Mouse (Mus musculus) right cerebral cortex, postnatal 14 days (tissue): Measurements from ENCODE around the gene Apba1.

ENCODE experiments used
- DNase-seq: peaks from one replicate; pipeline ENCODE4 v3.0.0; 2022

The Apba1 gene

DNA sequence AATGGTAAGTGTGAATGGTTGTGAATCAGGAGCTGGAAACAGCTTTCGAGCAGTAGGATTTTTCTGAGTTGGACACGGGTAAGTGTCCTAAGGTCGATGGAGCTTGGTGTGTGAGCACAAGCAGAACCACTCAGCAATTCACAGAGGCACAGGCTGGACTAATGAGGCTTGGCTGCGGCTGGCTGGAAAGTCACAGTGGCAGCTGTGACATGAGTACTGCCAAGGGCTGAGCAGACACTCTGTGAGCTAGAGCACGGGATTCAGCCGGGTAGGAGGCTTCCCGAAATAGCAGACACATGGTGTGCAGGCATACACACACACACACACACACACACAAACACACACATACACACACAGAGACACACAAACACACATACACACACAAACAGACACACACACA lies 121.2 kb downstream of the Apba1 start:
- DNase-seq = peak; percentile 40

DNA sequence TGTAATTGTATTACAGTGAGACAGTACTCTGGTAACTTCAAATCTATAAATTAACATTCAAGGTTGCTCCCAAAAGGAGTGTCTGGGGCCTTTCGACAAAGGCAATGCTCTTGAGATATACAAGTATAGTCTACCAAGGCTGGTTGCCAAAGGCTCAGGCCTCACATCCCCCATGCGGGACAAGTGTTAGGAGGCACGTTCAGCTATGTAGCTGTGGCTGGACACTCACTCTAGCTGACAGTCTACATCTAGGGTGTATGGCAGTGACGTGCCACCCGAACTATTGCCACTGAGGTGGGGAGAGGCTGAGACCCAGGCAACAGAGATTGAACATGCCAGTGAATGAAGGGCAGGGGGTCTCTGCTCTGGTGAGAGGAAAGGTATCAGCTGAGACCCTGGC lies 127.5 kb downstream of the Apba1 start:
- no peak for DNase-seq

DNA sequence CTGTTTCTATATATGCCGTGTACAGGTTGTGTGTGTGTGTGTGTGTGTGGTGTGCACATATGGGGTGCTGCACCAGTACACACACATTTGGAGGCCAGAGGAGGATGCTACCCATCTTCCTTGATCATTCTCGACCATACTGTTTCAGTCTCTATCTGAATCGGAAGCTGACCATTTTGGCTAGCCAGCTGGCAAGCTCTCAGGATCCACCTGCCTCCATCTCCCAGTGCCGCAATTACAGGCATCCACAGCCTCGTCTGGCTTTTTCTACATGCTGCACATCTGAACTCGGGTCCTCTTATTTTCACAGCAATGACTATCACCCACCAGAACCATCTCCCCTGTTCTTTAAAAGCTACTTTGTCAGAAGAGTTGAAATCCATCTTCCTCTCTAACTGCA lies 132.7 kb downstream of the Apba1 start:
- no peak for DNase-seq

DNA sequence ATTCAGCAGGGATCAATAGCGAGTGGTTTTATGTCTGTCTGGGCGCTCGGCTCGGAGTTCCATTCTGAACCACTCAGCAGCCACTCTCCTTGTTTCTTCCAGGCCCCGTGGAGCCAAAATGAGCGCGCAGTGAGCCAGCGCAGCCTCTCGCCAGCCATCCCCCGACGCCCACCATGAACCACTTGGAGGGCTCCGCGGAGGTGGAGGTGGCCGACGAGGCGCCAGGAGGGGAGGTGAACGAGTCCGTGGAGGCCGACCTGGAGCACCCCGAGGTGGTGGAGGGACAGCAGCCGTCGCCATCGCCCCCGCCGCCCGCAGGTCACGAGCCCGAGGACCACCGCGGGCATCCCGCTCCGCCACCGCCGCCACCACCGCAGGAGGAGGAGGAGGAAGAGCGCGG lies 133.9 kb downstream of the Apba1 start:
- peak; percentile 19 for DNase-seq

DNA sequence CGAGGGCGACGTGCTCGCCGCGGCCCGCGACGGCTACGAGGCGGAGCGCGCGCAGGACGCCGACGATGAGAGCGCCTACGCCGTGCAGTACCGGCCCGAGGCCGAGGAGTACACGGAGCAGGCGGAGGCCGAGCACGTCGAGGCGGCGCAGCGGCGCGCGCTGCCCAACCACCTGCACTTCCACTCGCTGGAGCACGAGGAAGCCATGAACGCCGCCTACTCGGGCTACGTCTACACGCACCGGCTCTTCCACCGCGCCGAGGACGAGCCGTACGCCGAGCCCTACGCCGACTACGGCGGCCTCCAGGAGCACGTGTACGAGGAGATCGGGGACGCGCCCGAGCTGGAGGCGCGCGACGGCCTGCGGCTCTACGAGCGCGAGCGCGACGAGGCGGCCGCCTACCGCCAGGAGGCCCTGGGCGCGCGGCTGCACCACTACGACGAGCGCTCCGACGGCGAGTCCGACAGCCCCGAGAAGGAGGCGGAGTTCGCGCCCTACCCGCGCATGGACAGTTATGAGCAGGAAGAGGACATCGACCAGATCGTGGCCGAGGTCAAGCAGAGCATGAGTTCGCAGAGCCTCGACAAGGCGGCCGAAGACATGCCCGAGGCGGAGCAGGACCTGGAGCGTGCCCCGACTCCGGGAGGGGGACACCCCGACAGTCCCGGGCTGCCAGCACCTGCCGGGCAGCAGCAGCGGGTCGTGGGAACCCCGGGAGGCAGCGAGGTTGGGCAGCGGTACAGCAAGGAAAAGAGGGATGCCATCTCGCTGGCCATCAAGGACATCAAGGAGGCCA lies 134.6 kb downstream of the Apba1 start:
- peak; percentile 65 for DNase-seq

DNA sequence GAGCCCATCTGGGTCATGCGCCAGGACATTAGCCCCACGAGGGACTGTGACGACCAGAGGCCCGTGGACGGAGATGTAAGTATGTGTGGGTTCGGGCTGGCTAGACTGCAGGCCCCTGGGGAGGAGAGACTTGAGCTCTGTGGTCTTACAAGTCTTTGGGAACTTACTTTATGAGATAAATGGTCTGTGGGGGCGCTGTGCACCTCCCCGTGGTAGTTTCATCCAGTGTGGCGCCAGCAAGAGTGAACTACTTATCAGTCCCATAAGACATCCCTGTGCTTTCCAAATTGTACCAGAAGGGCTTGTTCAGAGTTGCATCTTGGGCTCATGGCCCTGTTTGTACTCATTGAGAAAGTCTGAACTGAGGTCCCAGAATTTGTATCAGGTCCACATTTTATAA lies 135.3 kb downstream of the Apba1 start:
- no peak for DNase-seq

DNA sequence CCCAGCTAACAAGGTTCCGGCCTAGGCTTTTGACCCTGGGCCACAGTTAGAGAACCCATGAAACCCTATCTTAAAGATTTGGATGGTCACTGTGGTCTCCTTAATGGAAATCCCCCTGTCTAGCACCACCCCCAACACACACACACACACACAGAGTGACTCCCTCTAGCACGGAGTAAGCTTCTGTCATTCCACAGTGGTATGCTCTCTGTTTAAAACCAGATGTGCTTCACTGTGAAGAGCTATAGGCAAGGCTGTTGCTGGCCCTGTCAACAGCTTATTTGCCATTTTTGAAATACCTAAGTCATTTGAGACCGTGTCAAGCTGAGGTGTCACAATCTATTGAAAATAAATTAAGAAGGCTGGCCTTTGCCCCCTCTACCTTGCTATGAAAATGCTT lies 136.1 kb downstream of the Apba1 start:
- DNase-seq = no peak

DNA sequence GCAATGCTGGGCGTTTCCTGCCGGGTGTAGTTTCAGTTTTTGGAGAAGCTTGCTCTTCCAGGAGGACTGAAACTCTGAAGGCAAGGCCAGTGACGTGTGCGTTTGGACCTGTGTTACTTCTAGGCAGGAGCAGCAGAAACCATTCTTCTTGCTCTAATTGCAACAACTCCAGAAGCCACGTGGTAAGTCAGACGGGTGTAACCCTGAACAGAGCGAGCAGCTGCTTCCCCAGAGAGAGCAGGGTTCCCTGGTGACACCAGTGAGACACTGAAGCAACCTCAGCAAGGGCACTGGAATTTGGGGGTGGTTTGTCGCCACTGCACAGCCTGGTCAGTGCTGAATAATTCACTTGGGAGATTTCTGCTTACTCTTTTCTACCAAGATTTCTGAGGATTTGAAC lies 138.2 kb downstream of the Apba1 start:
- DNase-seq = no peak

DNA sequence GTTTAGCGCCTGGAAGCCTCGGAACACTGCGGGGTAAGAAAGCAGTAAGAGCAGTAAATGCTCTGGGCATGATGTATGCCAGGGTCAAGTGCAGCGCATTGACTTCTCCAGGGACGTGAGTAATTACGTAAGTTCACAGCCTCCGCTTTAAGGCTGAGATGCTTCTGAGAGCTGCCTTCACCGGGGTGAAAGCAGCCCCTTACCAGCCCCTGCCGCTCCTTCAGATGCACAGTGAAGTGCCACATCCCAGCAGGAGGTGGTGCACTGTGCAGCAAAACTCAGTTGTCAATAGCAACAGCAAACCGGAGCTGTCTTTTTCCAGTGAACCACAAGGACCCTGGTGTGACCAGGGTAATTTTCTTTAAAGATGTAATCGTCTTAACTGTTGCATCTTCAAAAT lies 139.8 kb downstream of the Apba1 start:
- no peak for DNase-seq

DNA sequence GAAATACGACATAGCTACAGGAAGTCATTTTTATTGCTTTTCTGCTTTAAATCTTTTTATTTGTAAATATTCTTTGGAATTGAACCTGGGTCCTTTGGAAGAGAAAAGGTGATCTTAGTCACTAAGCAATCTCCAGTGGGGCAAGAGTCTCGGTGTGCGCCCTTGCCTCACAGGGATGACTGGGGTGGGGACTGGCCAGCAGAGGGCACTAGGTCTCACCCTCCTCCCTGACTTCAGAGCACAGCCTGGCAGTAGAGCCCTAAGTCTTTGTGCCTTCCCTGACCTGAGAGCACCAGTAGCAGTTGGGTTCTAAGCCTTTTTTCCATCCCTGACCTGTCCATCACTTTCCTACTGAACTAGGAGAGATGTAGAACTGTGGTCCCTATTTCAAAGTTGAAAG lies 142.5 kb downstream of the Apba1 start:
- peak; percentile 33 for DNase-seq

DNA sequence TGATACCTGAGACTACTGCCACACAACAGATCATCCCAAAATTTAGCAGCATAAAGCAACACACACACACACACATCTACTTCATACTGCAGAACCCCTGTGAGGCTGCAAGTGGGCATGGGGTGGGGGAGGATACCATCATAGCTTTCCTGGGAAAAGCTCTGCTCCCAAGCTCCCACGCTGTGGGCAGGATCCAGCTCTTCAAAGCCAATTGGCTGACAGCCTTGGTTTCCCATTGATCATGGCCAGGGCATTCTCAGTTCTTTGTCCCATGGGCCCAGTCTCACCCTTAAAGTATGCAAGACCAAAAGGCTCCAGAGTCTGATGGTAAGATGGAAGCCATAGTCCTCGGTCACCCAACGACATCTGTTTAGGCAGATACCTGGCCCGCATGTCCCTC lies 143.1 kb downstream of the Apba1 start:
- no peak for DNase-seq

DNA sequence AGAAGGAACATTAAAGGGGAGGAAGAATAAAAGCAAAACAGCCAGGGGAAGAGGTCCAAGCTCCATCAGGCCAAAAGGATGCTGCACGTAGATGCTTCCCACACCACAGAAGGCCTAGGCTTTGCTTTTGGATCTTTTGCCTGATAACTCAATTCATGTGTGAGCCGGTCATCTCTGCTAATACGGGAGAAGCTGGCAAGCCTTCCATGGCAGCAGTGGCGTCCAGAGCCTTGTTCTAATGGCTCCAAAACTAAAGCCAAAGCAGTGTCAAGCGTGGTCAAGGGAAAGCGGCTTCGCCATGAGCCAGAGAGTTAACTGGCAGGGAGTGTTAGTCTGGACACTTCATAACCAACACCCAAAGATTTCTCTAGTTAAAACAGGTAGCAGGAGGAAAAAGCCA lies 144.4 kb downstream of the Apba1 start:
- no peak for DNase-seq

DNA sequence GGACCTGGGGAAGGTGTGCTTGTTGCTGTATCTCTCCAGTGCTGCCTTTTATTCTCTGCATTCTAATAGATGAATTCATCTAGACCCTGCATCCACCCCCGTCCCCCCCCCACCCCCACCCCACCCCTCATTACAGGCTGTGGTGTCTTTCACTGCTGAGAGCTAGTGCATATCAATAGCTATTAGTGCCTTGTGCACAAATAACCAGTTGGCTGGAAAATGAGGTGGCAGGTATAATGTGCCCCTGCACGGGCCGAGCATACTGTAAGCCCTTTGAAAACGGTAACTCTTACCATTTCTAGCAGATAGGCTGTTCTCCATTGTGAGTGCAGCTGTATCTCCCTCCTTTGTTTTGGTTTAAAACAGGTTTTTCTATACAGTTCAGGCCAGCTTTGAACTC lies 146.2 kb downstream of the Apba1 start:
- no peak for DNase-seq

DNA sequence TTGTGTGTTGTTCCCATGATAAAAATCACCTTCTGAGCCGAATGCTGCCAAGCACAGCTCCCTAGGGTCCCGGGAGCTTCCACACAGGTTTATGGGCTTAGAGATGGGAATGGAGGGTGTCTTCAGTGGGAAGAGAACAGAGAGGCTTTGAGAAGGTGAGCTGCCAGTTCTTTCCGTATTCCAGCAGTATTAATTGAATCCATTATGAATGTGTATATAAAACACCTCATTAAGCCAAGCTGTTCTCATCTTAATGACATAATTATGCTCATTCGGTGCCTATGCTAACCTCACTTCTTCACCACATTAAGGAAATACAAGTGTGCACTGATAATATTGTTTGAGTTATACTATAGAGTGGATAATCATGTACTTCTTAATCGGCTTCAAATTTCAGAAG lies 147.1 kb downstream of the Apba1 start:
- DNase-seq = no peak

DNA sequence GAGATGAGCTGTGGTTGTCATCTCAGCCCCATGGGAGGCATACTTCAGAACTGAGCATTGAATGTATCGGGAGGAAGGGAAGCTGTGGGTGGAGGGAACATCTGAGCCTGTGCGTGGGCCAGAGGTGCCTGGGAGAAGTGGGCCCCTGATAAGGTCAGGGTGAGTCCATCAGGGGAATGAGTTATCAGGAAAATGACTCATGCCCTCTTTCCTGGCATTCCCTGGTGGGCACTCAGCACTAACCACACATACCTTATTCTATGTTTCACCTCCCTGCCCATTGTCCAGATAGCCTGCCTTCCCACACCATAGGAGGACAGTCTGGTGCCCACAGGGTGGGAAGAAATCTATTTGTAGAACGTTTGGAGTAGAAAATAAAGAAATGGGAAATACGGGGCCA lies 151.7 kb downstream of the Apba1 start:
- DNase-seq = no peak

DNA sequence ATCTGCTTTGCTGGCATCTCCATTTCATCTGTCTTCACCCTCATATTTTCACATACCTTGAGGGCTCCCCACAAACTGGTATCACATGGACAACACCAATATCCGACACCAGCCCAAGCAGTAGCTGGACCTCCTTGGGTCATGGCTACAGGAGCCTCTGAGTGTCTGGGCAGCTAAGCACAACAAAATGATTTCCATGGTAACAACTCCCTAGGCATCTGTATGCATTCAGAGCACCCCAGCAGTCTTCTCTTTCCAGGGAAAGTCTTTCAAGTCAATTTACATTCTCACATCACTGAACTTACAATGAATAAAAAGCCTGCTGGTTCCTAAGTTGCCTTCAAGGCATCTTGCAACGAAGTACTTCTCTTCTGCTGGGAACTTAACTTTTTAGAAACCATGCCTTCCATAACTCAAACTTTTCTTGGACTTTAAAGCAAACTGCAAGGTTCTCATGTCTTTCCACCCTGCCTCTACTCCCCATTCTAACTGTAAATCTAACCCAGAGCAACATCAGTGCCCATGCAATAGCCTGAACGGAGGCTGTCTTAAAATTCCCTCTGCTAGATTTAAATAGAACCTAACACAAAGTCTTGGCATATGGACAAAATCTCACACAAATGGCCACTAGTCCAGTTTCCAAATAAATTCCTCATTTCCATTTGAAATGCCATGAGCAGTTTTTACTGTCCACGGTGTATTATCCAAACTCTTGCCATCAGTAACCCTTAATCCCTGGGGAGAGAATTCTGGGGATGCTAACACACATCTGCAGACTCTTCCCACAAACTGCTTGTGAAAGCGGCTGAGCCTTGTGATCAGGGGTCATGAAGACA lies 160.9 kb downstream of the Apba1 start:
- DNase-seq = no peak

DNA sequence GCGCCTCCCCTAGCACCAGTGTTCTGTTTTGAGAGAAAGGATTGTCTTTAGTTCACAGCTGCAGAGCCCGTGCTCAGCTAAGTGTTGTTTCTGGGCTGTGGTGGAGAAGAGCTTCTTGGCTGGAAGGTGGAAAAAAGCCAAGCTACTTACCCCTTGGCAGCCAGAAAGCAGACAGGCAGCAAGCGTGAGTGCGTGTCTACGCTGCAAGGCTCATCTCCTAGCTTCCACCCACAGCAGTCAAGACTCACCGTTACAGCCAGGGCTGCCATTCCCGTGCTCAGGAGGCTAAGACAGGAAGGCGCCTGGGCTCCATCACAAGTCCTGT lies 161.5 kb downstream of the Apba1 start:
- no peak for DNase-seq

DNA sequence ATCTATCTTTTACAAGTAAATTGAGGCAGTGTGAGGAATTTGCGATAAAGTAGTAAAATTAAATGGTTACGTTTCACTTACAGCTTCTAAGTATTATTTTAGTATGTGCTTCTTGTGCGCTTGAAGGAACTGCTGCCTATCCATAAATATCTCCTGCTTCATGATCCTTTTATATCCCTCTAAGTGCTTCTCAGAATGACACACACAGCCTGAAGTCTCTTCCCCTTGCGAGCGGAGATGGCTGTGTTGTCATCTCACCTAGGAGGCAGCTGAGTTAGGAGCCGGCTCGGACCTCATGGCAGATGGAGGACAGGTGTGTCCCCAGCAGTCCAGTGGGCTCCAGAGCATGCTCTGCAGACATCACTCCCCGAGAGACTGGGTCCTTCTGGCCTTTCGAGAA lies 163.9 kb downstream of the Apba1 start:
- no peak for DNase-seq

DNA sequence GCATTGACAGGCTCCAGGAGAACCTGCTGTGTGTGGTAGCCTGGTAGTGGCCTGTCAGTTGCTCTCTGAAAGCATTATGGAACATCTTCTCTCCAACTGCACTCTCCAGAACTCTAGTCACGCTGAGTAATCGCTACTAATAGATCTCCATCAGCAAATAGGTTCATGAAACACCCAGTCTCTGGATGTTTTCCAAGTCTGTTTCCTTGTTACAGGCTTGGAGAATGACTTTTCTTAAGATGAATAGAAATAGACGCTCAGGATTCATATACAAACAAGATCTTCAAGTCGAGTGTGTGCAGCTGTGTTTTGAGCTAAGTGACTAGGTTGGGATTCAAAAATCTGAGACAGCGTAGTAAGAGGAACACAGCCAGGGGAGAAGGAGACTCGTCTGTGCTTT lies 165.4 kb downstream of the Apba1 start:
- no peak for DNase-seq

DNA sequence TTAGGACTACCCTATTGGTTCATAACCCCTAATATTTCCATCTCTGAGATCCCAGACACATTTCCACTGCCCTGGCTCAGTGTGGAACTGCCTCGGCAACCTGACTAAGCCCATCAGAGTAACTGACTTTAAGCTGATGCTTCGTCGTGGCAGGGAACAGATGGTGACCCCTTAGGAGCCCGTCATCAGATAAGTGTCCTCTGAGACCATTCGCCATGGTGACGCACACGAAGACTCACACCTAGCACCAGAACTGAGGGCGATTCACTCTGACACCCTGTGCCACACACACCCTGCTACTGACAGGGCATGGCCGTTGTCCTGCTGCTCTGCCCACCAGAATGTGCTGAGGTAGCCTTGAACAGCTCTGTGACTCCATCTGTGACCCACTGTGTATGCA lies 166.1 kb downstream of the Apba1 start:
- DNase-seq = no peak

DNA sequence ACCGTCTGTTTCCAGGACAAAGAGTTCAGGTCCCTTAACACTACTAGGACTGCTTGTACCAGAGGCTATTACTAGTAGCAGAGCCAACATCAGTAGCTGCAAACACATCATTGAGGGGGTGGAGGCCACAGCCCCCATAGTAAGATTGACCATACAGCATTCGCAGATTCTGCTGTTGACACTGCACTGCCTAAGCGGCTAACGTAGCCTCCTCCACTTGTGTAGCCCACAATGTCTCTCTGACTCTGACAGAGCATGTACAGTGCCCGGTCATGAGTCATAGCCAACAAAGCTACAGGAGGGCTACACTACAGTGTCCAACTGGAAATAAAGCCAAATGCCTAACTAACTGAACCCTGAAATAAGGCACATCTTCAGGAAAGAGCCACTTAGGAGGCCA lies 166.9 kb downstream of the Apba1 start:
- no peak for DNase-seq

DNA sequence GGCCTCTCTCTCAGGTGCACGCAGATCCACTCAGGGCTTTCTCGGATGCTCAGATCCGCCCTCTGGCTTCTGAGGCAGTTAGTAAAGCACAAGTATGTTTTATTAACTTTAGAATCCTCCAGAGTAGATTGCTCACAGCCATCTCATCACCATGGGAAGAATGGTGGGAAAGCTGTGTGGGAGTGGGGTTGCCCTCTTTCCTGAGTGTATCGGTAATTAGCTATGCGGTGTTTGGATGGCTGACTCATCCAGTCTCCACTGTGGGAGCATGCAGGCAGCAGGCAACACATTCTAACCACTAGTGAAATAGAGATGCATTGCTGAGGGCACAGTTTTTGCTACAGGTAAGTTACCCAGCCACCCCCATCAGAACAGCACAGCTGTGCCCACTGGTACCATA lies 172.1 kb downstream of the Apba1 start:
- DNase-seq = no peak

DNA sequence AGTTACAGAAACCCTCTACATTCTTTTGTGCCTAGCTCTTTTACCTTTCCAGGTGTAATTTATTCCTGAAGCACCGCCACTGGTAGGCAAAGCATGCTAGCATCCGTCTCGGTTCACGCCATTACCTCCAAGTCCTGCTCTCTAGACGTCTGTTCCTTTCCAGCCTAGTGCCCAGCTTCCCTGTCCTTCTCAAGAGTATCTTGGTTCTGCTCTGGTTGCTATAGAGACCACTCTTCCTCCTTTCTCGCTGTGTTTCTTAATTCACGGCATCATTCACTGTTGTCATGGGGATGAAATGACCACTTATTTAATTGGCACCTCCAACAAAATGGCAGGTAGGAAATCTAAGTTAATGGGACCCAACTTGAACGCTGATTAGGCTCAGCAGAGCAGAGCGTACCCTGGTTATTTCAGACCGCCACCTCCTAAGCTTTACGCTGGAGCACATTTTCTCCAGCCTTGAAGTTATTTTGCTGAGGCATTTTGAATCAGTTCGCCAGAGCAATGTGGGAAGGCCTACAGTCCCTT lies 182.8 kb downstream of the Apba1 start:
- no peak for DNase-seq

DNA sequence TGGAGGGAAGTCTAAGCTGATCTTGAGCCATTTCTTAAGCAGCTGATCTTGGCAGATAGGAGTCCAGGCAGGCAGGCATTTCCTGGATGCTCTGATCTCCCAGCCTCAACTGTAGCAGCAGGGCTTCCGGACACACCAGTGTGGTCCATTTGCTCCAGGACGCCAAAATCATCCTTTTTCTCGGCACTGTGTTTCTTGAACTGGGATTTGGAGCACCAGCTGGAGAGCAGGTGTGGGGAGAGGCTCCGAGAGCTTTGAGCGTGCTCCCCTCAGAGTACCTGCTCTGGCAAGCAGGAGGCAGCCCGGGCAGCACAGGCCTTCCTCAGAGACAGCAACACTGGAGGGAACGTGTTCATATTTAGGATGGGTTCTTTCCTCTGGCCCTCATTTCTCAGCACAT lies 184.2 kb downstream of the Apba1 start:
- no peak for DNase-seq
